Mouse (Mus musculus): ENCODE measurements around the gene Cyp4f15. TPM values are rescaled to one million over a fixed set of nuclear protein-coding genes. Genes with fewer than 3 reads are reported as not detected.
A peak's percentile ranks its signal among the peaks of the same experiment; 100 is the strongest.
"Not testable (repeated sequence)": the region's sequence is repeated elsewhere in the genome, so short reads cannot be mapped to it uniquely, and the experiment has no call there.

Gene Cyp4f15
- total RNA-seq (2021): not detected

DNA sequence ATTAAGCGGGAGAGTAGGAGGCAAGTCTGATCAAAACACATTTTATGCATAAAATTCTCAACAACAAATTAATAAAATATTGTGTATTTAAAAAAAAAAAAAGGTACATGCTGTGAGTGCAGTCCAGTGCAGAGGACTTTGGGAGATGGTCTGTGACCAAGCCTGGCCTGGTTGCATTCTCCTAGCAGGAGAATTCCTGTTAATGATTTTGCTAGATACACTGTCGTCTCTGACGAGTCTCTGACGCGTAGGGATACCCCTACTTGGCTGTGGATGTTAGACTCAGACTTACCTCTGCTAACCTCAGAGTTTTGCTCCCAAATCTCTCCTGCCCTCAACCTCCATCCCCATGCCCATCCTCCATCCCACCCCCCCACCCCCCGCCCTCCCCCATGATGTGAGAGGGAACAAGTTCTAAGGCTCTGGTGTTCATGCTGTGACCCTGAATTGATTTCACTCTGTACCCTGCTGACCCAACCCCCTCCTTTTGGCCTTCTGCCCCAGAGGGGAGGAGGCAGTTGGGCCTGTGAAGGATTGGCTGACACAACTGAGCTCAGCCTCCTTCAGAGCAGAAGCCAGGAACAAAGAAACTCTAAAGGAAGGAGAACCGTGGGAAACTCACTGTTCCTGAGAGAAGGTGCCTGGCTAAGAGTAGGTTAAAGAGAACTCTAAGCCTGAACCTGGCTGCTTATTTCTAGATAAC is at the start of gene Cyp4f15:
TSS of gene Cyp4f15 (plus strand) at position 580 of the 703 bp plus-strand sequence.
- intact Hi-C loops (cut with DNase I): no loop called here
- peak; percentile 4 to 14 for DNase-seq

DNA sequence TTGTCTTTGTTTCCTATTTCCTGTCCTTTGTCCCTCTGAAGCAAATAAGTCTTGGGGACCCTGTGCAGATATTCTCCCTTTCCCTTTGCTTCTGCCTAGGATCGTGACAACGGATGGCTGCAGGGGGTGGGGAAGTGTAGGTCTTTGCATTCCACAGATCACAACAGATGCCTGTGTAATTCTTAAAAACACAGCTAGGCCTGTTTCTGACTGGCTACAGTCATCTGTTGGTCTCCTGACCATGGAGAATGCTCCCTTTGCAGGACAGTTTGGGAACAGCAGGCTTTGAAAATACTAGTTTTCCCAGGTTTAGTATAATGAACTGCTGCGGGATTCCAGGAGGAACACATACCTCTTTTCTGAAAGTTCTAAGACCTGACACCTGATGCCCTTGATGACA is 49.1 kb upstream of the Cyp4f15 start:
- intact Hi-C loops (cut with DNase I): loop anchor here (5.0 kb wide), 2 partner anchors 109 to 316 kb away; no protein-coding TSS in a partner anchor
- no peak for DNase-seq

DNA sequence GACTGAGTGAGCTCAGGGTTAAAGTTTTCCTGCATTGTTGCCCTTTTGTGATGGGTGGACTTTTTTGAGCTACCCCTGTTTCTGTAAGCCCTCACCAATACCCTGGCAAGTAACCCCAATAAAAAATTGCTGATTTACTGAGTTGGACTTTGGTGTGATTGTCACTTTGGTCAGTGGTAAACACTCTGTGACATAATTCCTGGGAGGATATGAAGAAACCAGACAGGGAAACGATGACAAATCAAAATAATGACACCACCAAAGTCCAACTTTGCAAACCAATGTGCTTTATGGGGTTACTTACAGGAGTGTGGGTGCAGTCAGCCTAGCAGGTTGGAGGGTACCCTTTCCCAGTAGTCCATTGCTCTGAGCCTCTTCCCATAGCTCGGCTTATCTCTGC is 48.3 kb upstream of the Cyp4f15 start:
- no peak for DNase-seq
- intact Hi-C loops (cut with DNase I): loop anchor here (5.0 kb wide), 2 partner anchors 110 to 315 kb away; no protein-coding TSS in a partner anchor

DNA sequence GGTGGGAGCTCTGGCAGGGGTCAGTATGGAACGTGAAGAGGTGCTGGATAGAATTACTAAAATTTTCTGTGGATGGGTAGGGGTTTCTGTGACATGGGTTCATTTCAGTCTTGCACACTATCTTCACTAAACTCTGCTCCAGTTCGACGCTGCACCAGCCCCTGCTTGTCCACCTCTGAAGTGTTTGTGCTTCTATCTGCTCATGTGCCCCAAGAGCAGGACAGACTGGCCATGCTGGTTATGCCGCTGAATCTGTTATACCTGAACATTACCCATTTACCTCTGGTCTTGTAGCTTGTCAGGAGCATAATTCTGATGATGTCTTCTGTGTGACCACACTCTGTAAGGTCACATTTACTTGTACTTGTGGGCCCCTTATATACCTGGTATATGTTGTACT is 38.8 kb upstream of the Cyp4f15 start:
- DNase-seq: no peak
- intact Hi-C loops (cut with DNase I): no loop called here

DNA sequence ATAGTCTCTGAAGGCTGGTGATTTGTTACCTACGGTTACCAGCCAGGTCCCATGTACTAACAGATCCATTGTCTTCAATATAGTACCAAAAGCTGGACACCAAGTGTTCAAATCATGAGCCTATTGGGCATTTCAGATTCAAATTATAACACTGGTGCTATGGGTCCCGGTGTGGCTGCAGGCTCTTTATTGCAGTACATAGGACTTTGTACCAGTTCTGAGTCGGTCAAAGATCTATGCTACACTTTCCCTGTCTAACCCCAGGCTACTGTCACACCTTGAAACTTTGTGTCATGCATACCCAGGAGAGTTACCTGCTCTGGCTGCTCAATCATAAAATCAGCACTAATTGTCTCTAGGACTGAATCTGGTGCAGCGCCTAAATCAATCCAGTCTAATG is 31.6 kb upstream of the Cyp4f15 start:
- no peak for DNase-seq
- intact Hi-C loops (cut with DNase I): no loop called here

DNA sequence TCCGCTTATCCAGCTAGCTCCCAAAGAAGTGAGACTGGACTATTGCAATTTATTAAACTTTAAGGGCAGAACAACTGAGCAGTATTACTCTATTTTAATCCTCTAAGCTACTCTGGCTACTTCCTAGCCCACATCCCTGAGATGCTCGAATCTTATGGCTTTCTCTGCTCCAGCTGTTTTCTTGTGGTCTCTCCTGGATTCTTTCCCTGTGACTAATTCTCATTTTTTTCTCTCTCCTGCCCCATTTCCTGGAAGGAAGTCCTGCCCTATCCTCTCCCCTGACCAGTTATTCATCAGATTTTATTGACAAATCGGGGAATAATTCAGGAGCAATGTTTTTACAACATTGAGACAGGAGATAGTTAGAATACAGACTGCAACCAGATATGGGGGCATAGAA is 28.4 kb upstream of the Cyp4f15 start:
- intact Hi-C loops (cut with DNase I): no loop called here
- DNase-seq: no peak

DNA sequence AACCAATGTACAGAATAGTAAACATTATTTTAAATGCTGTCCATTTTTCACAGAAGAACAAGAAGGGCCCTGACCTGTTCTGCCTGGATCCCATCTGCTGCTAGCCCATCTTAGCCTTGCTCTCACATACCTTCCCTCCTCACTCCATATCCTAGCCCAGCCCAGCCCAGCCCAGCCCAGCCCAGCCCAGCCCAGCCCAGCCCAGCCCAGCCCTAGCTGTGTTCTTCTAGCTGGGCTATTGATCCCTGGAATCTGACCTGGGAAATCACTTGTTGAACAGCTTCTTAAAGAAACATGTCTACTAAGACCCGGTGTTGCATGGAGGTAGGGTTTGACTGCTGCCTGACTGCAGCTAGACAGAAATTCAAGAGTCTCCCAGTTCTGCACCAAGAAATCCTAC is 27.2 kb upstream of the Cyp4f15 start:
- no peak for DNase-seq
- intact Hi-C loops (cut with DNase I): no loop called here

DNA sequence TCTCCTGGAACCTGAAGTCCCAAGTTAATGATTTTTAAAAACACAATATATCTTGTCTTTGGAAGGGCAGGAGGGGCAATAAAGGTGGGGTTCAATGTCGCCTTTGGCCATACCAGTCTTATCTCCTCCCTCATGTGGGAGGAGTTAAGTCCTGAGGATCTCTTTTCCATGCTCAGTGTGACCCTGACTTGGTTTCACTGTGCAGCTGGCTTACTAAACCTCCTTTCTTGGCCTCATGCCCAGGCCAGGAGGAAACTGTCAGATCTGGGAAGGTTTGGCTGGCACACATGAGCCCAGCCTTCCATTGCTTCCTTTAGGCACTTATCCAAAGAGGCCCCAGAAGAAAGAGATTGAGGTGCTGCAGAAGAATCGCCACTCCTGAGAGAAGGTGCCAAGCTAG is 26.7 kb upstream of the Cyp4f15 start, which contains the start of gene Cyp4f40:
TSS of gene Cyp4f40 (plus strand) at position 189 of the 400 bp plus-strand sequence.
- intact Hi-C loops (cut with DNase I): no loop called here
- peak; percentile 19 to 44 for DNase-seq

DNA sequence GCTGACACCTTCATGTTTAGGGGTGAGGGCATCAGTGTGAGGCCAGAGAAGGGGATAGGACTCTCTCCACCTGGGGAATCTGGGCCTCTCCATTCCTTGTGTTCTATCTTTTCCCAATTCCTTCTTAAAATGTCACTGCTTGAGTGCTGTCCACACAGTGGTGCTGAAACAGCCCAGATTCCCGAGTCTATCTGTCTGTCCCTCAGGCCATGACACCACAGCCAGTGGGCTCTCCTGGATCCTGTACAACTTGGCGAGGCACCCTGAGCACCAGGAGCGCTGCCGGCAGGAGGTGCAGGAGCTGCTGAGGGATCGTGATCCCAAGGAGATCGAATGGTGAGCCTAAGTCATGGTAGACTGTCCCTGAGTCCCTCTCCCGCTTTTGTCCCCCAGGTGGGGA is 11.5 kb upstream of the Cyp4f15 start:
- intact Hi-C loops (cut with DNase I): no loop called here
- DNase-seq: no peak

DNA sequence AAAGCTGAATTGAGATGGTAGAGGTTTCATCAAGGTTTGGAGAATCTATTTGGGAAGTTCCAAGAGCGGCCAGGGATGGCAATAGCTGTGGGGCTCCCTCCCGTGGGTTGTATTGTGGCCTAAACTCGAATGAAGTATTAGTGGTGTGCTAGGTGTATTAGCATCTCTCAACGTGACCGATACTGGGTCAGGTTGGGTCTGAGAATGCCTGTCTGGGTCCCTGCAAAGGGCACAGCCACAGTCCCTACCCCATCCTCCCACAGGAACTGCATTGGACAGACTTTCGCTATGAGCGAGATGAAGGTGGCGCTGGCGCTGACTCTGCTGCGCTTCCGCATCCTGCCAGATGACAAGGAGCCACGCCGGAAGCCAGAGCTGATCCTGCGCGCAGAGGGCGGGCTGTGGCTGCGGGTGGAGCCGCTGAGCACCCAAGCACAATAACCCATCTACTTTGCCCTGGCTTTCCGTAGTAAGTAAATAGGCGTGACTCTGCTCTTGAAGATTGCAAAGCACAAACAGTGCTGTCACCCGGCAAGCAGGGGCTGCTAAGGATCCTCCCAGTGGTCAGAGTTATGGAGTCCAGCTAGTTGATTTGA is 9.3 kb upstream of the Cyp4f15 start:
- intact Hi-C loops (cut with DNase I): no loop called here
- DNase-seq: no peak

DNA sequence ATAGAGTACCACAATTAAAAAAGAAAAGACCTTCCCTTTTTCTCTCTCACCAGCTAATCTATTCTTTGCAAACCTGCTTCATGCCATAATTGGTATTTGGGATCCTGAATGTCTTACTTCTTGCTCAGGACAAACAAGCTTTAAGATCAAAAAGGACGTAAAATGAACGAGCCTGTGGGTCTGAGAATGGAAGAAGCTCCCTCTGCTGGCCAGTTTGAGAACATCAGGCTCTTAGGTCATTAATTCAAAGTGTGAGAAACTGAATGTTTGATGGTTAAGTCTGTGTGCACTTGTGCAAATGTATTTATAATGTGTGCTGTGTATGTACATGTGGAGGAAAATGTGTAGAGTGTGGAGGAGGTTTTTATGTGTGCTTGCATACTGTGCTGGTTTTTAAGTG is 5.0 kb upstream of the Cyp4f15 start:
- intact Hi-C loops (cut with DNase I): loop anchor here (1.0 to 2.0 kb wide), 2 partner anchors 46 to 129 kb away; no protein-coding TSS in a partner anchor
- DNase-seq: peak; percentile 43 to 66

DNA sequence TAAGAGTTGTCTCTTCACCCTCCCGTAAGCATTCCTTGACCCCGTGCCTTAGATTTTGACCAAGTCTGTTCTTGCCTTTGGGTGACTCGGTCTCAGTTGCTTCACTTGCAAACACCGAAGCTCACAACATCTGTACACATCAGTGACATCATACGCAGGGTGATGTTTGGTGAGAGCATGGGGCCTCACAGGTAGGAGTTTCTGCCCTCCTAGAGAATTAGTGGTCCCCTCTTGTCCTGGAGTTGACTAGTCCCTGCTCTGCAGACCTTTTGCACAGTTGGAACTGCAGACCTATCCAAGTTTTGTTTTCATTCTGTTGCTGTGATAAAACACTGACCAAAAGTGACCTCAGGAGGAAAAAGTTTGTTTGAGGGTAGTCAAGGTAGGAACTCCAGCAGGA is 1.3 kb downstream of the Cyp4f15 start:
- intact Hi-C loops (cut with DNase I): no loop called here
- no peak for DNase-seq

DNA sequence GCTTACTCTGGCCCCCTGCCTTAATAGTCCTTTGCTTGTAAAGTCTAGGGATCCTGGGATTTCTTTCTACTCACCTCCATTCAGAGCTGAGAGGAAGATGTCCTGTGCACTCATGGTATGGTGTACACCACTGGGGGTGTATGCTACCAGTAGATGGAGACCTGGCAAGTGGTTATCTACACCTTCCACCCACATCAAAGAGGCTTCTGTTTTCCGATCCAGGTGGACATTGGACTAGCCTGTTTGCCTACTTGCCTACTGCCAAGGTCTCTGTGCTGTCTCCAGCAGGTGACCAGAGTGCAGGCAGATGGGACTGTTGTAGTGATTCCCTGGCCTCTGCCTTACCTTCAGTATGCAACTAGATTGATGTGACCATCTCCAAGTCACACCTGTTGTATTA is 5.5 kb downstream of the Cyp4f15 start:
- DNase-seq: no peak
- intact Hi-C loops (cut with DNase I): no loop called here

DNA sequence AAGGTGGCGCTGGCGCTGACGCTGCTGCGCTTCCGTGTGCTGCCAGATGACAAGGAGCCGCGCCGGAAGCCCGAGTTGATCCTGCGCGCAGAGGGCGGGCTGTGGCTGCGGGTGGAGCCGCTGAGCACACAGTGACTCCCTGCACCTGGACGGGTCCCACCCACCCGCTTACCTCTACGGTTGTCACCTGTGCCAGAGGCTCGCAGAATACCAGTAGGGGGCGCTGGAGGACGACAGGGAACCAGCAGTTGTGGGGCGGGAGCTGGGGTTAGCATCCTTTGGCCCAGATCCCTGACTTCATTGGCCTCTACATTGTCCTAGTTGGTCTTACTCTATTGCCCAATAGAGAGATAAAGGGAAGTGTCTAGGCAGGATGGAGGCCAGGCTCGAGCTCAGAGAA is 17.4 kb downstream of the Cyp4f15 start:
- intact Hi-C loops (cut with DNase I): no loop called here
- DNase-seq: no peak

DNA sequence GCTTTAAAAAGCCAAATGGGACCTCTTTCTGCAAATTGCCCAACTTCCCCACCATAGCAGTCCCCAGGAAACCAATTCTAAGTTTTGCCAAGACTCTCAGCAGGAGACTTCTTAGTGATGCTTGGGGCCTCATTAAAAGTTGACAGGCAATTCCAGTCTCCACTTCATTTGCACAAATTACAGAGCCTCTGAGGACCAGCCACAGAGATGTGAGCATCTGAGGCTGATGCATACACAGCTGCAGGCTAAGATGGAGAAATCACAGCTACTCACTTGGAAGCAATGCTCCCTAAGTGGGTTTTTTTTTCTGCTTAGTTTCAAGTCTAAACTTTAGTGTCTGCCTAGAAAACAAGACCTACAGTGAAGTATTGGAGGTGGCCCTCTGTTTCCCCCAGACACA is 25.1 kb downstream of the Cyp4f15 start:
- intact Hi-C loops (cut with DNase I); DNase-seq: not testable (repeated sequence)

DNA sequence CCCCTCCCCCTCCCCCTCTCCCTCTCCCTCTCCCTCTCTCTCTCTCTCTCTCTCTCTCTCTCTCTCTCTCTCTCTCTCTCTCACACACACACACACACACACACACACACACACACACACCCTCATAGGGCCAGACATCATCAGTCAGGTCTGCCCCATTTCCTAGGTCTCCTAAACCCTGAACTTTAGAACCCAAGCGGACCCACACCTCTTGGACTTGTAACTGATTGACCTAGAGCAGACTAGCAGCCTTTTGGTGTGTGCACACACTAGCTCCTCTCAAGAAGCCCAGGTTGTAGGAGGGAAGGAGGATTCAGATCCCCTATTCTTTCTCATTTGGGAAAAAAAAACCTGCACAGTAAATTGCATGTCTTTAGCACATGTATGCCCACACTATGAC is 36.7 kb downstream of the Cyp4f15 start:
- DNase-seq; intact Hi-C loops (cut with DNase I): not testable (repeated sequence)

DNA sequence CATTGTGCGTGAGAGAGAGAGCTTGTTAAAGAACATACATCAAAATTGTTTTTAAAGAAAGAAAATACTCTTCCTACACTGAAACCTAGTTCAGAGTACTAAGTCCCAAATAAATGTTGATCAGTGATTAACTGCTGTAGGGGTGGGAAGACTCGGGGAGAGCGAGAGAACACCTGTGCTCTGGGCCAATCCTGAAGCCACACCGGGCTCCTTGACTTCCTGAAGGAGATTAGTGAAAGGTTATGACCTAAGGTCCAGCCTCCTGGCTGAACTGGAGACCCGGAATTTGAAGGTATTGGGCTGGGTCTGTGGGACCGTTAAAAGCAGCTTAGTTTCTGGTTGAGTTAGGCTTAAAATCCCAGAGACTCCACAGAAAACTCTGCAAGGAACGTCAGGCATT is 37.3 kb downstream of the Cyp4f15 start:
- intact Hi-C loops (cut with DNase I): no loop called here
- no peak for DNase-seq

DNA sequence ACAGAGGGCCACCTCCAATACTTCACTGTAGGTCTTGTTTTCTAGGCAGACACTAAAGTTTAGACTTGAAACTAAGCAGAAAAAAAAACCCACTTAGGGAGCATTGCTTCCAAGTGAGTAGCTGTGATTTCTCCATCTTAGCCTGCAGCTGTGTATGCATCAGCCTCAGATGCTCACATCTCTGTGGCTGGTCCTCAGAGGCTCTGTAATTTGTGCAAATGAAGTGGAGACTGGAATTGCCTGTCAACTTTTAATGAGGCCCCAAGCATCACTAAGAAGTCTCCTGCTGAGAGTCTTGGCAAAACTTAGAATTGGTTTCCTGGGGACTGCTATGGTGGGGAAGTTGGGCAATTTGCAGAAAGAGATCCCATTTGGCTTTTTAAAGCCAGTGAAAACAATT is 40.9 kb downstream of the Cyp4f15 start:
- intact Hi-C loops (cut with DNase I); DNase-seq: not testable (repeated sequence)

DNA sequence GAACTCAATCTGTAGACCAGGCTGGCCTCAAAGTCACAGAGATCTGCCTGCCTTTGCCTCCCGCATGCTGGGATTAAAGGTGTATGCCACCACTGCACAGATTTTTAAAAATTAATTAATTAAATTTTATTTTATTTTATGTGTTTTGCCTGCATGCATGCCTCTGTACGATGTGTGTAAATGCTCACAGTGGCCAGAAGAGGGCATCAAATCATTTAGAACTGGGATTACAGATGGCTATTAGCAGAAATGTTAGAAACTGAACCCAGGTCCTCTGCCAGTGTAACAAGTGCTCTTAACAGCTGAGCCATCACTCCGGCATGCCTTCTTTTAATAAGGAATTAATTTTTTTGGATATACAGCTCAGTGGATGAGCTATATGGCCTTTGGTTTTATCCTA is 43.6 kb downstream of the Cyp4f15 start:
- intact Hi-C loops (cut with DNase I): no loop called here
- DNase-seq: peak in 1 of 2 experiments; percentile 1

DNA sequence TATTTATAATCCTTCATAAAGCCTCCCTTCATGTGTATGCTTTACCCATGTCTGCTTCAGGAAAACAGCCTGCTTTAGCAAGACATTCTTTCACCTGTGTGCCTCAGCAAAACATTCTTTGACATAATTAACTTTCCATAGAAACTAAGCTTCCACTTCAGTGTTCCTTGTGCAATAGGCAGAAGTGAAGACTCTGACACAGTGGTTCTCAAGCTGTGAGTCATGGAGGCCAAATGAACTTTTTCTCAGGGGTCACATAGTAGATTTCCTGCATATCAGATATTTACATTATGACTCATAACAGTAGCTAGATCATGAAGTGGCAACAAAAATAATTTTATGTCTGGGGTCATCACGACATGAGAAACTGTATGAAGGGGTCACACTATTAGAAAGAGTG is 53.0 kb downstream of the Cyp4f15 start:
- intact Hi-C loops (cut with DNase I): no loop called here

DNA sequence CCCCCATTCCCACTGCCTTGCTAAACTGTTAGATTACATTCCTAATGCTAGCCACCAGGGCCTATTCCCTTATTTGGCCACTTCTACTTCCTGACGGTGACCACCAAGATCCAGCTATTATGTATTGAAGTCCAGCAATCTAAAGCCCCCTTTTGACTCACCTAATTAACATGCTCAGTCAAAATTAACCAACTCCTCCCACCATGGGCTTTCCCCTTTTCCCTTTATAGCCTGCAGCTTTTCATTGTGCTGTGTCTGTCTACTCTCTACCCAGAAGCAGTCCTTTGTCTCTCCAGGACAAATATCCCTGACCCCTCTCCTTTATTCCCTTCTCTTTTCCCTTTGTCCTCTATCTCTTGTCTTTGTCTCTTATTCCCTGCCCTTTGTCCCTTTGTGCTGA is 55.6 kb downstream of the Cyp4f15 start:
- intact Hi-C loops (cut with DNase I): no loop called here
- DNase-seq: no peak

More for the DNA sequence above, 53.0 kb downstream of the Cyp4f15 start:
- DNase-seq: no peak

DNA sequence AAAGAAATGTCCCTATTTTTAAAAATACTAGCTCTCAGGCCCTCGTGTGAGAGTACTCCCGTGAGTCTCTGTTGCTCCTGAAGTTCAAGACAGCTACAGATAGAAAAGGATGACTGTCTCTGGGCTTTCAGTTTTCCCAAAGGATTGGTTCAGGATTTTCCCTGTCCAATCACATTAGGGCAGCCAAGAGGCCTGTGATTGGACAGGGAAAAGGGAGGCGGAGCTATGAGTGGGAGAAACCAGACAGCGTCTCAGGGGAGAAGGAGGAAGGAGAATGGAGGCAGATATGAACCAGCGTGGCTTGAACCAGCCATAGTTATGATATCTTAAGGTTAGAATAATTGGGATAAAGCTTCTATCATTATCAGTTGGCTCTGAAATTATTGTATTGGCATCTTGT is 65.2 kb downstream of the Cyp4f15 start:
- intact Hi-C loops (cut with DNase I): no loop called here
- no peak for DNase-seq
